Mouse (Mus musculus): Measurements from ENCODE around the gene Hadha.

DNA sequence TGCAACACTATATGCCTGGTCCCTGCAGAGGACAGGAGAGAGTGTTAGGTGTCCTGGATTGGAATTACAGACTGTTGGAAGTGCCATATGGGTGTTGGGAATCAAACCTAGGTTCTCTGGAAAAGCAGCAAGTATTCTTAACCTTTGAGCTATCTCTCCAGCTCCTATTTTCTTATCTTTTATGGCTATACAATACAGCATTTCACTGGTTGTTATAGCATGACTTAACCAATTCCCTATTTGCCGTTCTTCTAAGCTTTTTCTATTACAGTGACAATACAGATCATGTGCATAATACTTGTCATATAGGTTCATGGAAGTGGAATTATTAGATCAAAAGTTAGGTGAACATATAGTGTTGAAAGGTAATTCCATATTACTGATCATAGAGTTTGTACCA, 6.9 kb upstream of the Hadha start:
- no peak for TF ChIP-seq CTCF (conservative IDR thresholded peaks at IDR 0.05; ENCODE audit: insufficient read depth, insufficient read length, low read depth, low read length)
- TF ChIP-seq POLR2A (IDR thresholded peaks at IDR 0.05; ENCODE audit: low read depth, low read length), result no peak

All from kidney, adult 2 months (tissue).